Mouse (Mus musculus) bone marrow macrophage, adult 2 months (primary cell): ENCODE results near the gene Cipc. TPM values are rescaled to one million over a fixed set of nuclear protein-coding genes. Genes with fewer than 3 reads are reported as not detected.

Experiments used
- H3K27ac ChIP-seq: 2 replicates; pipeline ENCODE4 v1.5.1; 2012; ENCODE audit warnings: low read depth, low read length; ENCODE audit not compliant: insufficient read depth
- H3K4me1 ChIP-seq: 2 replicates; pipeline ENCODE4 v1.6.1; 2012; ENCODE audit warnings: low read length; ENCODE audit not compliant: control insufficient read depth, insufficient read depth
- H3K4me3 ChIP-seq: 2 replicates; pipeline ENCODE4 v1.5.1; 2012; ENCODE audit warnings: mild to moderate bottlenecking, low read length, moderate library complexity; ENCODE audit not compliant: insufficient read depth
- CTCF ChIP-seq: IDR thresholded peaks from 2 replicates; pipeline ENCODE4 v1.5.1; 2012; ENCODE audit warnings: low read depth, mild to moderate bottlenecking, low read length, moderate library complexity
- POLR2A ChIP-seq: IDR thresholded peaks from 2 replicates; pipeline ENCODE4 v1.6.1; 2012; ENCODE audit warnings: mild to moderate bottlenecking, low read depth, low read length, borderline replicate concordance
- polyA plus RNA-seq: library from polyadenylated mRNA; stranded (reverse); fragments of >200 nt; gene quantifications from 2 replicates; pipeline ENCODE4 v1.2.4, GENCODE M21; 2012; ENCODE audit not compliant: missing spikeins, insufficient read depth, insufficient read length

The Cipc gene
- polyA plus RNA-seq, 1 experiment = 23.0 TPM

GRCm38 (mm10) chr12:86945126-86945525 is 1.7 kb upstream of the Cipc start:
- TF ChIP-seq POLR2A (no peak), CTCF (no peak)
- no peaks in the 10 kb centered on the region; the same call in 1 of the 2 replicates for H3K4me1 ChIP-seq
- no peak overlapping the region; the same call in 1 of the 2 replicates for H3K4me3 ChIP-seq
- H3K27ac ChIP-seq = no peak overlapping the region

GRCm38 (mm10) chr12:86946301-86946781 is 502 bp upstream of the Cipc start:
- peaks cover 6% of the 10 kb centered on the region for H3K4me1 ChIP-seq
- H3K4me3 ChIP-seq = peak overlapping the region; percentile 82
- TF ChIP-seq POLR2A = no peak
- no peak for TF ChIP-seq CTCF
- peak overlapping the region; percentile 84 for H3K27ac ChIP-seq

GRCm38 (mm10) chr12:86947681-86948401 is 998 bp downstream of the Cipc start:
- peaks cover 20% of the 10 kb centered on the region for H3K4me1 ChIP-seq
- TF ChIP-seq POLR2A = no peak
- H3K4me3 ChIP-seq = peak overlapping the region; percentile 82
- H3K27ac ChIP-seq = peak overlapping the region; percentile 99

- H3K4me1 ChIP-seq = peaks cover 20% of the 10 kb centered on the region
- TF ChIP-seq CTCF = no peak
- TF ChIP-seq POLR2A = no peak
- peak overlapping the region; percentile 82 for H3K4me3 ChIP-seq
- peak overlapping the region; percentile 99 for H3K27ac ChIP-seq
Measured at GRCm38 (mm10) chr12:86948627-86949026, 1.8 kb downstream of the Cipc start.

GRCm38 (mm10) chr12:86949501-86949900 is 2.7 kb downstream of the Cipc start:
- Histone ChIP-seq H3K27ac (peak overlapping the region; percentile 99), H3K4me3 (peak overlapping the region; percentile 82), H3K4me1 (peaks cover 20% of the 10 kb centered on the region)
- TF ChIP-seq POLR2A (no peak), CTCF (no peak)

GRCm38 (mm10) chr12:86950161-86950960 is 3.5 kb downstream of the Cipc start:
- no peak for TF ChIP-seq POLR2A
- no peak for TF ChIP-seq CTCF
- Histone ChIP-seq H3K27ac (peak overlapping the region; percentile 99), H3K4me3 (peak overlapping the region; percentile 48), H3K4me1 (peaks cover 22% of the 10 kb centered on the region)

GRCm38 (mm10) chr12:86950961-86951360 is 4.1 kb downstream of the Cipc start:
- Histone ChIP-seq H3K4me3 (peak overlapping the region; percentile 48), H3K4me1 (peaks cover 26% of the 10 kb centered on the region), H3K27ac (peak overlapping the region; percentile 99)
- no peak for TF ChIP-seq POLR2A
- no peak for TF ChIP-seq CTCF

GRCm38 (mm10) chr12:86952331-86952850 is 5.5 kb downstream of the Cipc start:
- TF ChIP-seq POLR2A (no peak), CTCF (no peak)
- no peak overlapping the region for H3K27ac ChIP-seq
- no peak overlapping the region for H3K4me3 ChIP-seq
- H3K4me1 ChIP-seq = peaks cover 33% of the 10 kb centered on the region

- Histone ChIP-seq H3K27ac (peak overlapping the region; percentile 72), H3K4me3 (no peak overlapping the region), H3K4me1 (peaks cover 32% of the 10 kb centered on the region)
- TF ChIP-seq CTCF = no peak
- TF ChIP-seq POLR2A = no peak
Measured at GRCm38 (mm10) chr12:86955894-86956293, 9.1 kb downstream of the Cipc start.

- peaks cover 13% of the 10 kb centered on the region for H3K4me1 ChIP-seq
- TF ChIP-seq POLR2A (no peak), CTCF (no peak)
- no peak overlapping the region for H3K4me3 ChIP-seq
- no peak overlapping the region for H3K27ac ChIP-seq
Measured at GRCm38 (mm10) chr12:86958558-86958957, 11.7 kb downstream of the Cipc start.

GRCm38 (mm10) chr12:86959661-86960060 is 12.8 kb downstream of the Cipc start:
- no peak for TF ChIP-seq CTCF
- peaks cover 13% of the 10 kb centered on the region for H3K4me1 ChIP-seq
- H3K27ac ChIP-seq = no peak overlapping the region
- H3K4me3 ChIP-seq = no peak overlapping the region
